ENCODE assay signal across 8 mouse cellular contexts in the genomic region with DNA sequence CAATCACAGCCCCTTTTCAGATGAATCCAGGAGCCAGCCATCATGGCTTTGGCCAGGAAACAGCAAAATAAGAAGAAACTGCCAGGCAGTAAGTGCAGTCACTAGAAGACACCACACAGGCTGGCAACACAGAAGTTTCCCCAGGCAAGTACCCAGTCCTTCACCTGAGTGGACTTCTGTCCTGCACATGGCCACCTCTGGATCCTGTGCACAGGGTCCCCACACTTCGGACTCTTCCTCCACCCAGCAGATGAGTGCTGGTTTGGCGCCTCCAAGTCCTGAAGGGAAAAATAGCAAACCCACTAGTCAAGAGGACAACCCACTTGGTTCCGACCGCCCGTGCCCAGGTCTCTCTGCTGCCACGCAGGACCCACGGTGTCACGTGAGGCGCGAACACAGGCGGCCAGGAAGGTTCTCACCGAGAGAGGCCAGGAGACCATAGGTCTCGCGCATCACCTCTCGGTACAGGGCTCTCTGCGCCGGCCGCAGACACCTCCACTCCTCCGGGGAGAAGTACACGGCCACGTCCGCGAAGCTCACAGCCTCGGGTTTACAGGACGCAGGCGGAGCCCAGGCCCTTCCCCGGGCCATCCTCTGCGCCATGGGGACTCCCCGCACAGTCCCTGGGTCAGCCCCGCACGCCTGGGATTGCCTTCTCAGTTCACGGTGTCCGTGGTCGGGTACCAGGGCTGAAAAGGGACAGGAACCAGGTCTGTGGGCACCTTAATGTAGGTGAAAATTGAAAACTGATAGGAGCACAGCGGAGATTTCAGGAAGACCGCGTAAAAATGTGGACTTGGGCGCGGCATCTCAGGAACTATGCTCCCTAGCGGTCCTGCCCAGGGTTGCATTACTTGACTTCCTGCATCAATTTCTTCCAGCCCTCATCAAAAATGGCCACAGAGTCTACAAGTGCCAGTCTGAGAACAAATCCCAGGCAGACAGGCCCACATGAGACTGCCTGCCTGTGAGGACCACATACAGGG. TPM values are rescaled to one million over a fixed set of nuclear protein-coding genes. Genes with fewer than 3 reads are reported as not detected.
DNase-seq lines count a peak whose midpoint lies in the region; ATAC-seq and TF ChIP-seq lines count a peak whose summit lies in the region.
"Not testable (repeated sequence)": the region's sequence is repeated elsewhere in the genome, so short reads cannot be mapped to it uniquely, and the experiment has no call there.

A gene (minus strand): TSS at position 821 of the 986 bp plus-strand sequence.

- peaks cover 10% of the 10 kb centered on the region for H3K27me3 ChIP-seq in G1E (ENCODE audit: insufficient read depth, low read length)
- not testable (repeated sequence) for H3K27me3 ChIP-seq in cerebellum, adult 2 months (ENCODE audit: control insufficient read depth, insufficient read depth, low read length); forebrain, postnatal 0 days (ENCODE audit: insufficient read depth, low read length); lung, embryonic 15.5 days

- peak within 1 kb of the TSS; percentile 79 for H3K9ac ChIP-seq in forebrain, postnatal 0 days
- peak within 1 kb of the TSS; percentile 79 for H3K9ac ChIP-seq in lung, embryonic 15.5 days

- peak; percentile 21 for DNase-seq in G1E (ENCODE audit: low spot score)
- DNase-seq in cerebellum, adult 2 months: peak; percentile 90 to 91
- peak; percentile 90 for DNase-seq in forebrain, postnatal 0 days
- peak; percentile 93 for DNase-seq in heart, postnatal 4 days
- DNase-seq in layer of hippocampus, adult 8-10 months (ENCODE audit: low spot score in 2 of 2): peak; percentile 79 to 91
- peak; percentile 70 for DNase-seq in ovary, adult 18-20 months (ENCODE audit: low spot score)
- peak; percentile 89 for DNase-seq in thymus, postnatal 0 days (ENCODE audit: low spot score)

- peak within 1 kb of the TSS; percentile 71 for H3K4me3 ChIP-seq in G1E (ENCODE audit: low read depth, low read length)
- peak within 1 kb of the TSS; percentile 80 for H3K4me3 ChIP-seq in cerebellum, adult 2 months (replicated peaks; ENCODE audit: insufficient read depth, low read depth, low read length)
- H3K4me3 ChIP-seq in forebrain, postnatal 0 days (ENCODE audit: low read depth, low read length): peak within 1 kb of the TSS; percentile 44
- peak within 1 kb of the TSS; percentile 58 for H3K4me3 ChIP-seq in lung, embryonic 15.5 days

- TF ChIP-seq POLR2A in cerebellum, adult 2 months (IDR thresholded peaks at IDR 0.05; ENCODE audit: borderline replicate concordance, insufficient read depth, low read length): peak; percentile 59; the same call in 1 of the 2 replicates

- WGBS in cerebellum, adult 2 months: 2% methylated on average over 40 of the region's 40 CpGs
- 4% methylated on average over 40 of the region's 40 CpGs for WGBS in forebrain, postnatal 0 days
- 3% methylated on average over 40 of the region's 40 CpGs for WGBS in lung, embryonic 15.5 days

- H3K4me1 ChIP-seq in G1E (ENCODE audit: insufficient read depth, low read depth, low read length): peaks cover 15% of the 10 kb centered on the region
- not testable (repeated sequence) for H3K4me1 ChIP-seq in cerebellum, adult 2 months (ENCODE audit: control insufficient read depth, insufficient read depth, low read length); forebrain, postnatal 0 days (ENCODE audit: insufficient read depth); lung, embryonic 15.5 days

- TF ChIP-seq CTCF in G1E (IDR thresholded peaks at IDR 0.05; ENCODE audit: low read depth, low read length): not testable (repeated sequence)
- TF ChIP-seq CTCF in cerebellum, adult 2 months (IDR thresholded peaks at IDR 0.05; ENCODE audit: borderline replicate concordance, insufficient read depth, low read depth, low read length): peak; percentile 78
- TF ChIP-seq CTCF in forebrain, postnatal 0 days (IDR thresholded peaks at IDR 0.05; ENCODE audit: low read depth): peak; percentile 86

- not testable (repeated sequence) for H3K9me3 ChIP-seq in G1E (replicated peaks); forebrain, postnatal 0 days (ENCODE audit: low read length); lung, embryonic 15.5 days

- peak within 1 kb of the TSS; percentile 82 for H3K27ac ChIP-seq in cerebellum, adult 2 months (ENCODE audit: insufficient read depth, low read length)
- peak within 1 kb of the TSS; percentile 64 for H3K27ac ChIP-seq in forebrain, postnatal 0 days (ENCODE audit: low read depth, low read length)
- peak within 1 kb of the TSS; percentile 69 for H3K27ac ChIP-seq in lung, embryonic 15.5 days

- not testable (repeated sequence) for H3K36me3 ChIP-seq in G1E (replicated peaks); forebrain, postnatal 0 days (ENCODE audit: insufficient read depth); lung, embryonic 15.5 days

- H3K4me2 ChIP-seq in forebrain, postnatal 0 days (ENCODE audit: low read depth): peak within 1 kb of the TSS; percentile 96
- H3K4me2 ChIP-seq in lung, embryonic 15.5 days: peak within 1 kb of the TSS; percentile 95

- not testable (repeated sequence) for ATAC-seq in G1E (ENCODE audit: extremely low read depth, insufficient number of reproducible peaks, low FRiP score, poor library complexity, severe bottlenecking)
- ATAC-seq in forebrain, postnatal 0 days: peak; percentile 96
- ATAC-seq in lung, embryonic 15.5 days (ENCODE audit: borderline replicate concordance, extremely low read depth, low FRiP score, low TSS enrichment): peak; percentile 88

RNA-seq across cellular contexts. Expression of the gene that starts here (rescaled TPM):
- total RNA-seq in G1E (2014; fragmentation: Nextera tagmentation): 2.7 and 4.4 TPM in 2 replicates
- 4.9 and 5.6 TPM in 2 replicates for total RNA-seq in G1E (2017)
- 0.55 and 0.57 TPM in 2 replicates for polyA plus RNA-seq in G1E (2012)
- polyA plus RNA-seq in cerebellum, adult 2 months (2012; rRNA removed): 4.0 and 4.3 TPM in 2 replicates
- total RNA-seq in forebrain, postnatal 0 days (2014; rRNA removed): 5.9 and 7.2 TPM in 2 replicates
- 1.7 and 3.2 TPM in 2 replicates for polyA plus RNA-seq in forebrain, postnatal 0 days (2015; fragmentation: Nextera tagmentation; extraction: Ambion mirVana)
- total RNA-seq in heart, postnatal 4 days (2021): 1 to 10 TPM; 4.9 to 5.0 TPM
- total RNA-seq in layer of hippocampus, adult 8-10 months (2022): 1 to 10 TPM; 3.5 to 5.8 (median 5.0) TPM
- 9.0 and 10.0 TPM in 2 replicates for polyA plus RNA-seq in lung, embryonic 15.5 days (2015; fragmentation: Nextera tagmentation; extraction: Ambion mirVana)
- polyA plus RNA-seq in thymus, postnatal 0 days (2015; fragmentation: Nextera tagmentation; extraction: Ambion mirVana): 6.8 and 7.0 TPM in 2 replicates

Comparison
In these comparisons a context has a peak if more than half of its experiments do, and no peak if none do; other contexts are left out.
1. DNase-seq: peak in every context shown above with its lines; median percentile 93 in heart, postnatal 4 days; 90 in cerebellum, adult 2 months; 90 in forebrain, postnatal 0 days; 89 in thymus, postnatal 0 days; 85 in layer of hippocampus, adult 8-10 months; 70 in ovary, adult 18-20 months; 21 in G1E.